Mouse (Mus musculus) v-Abl transformed pro-B cells (cell line): ENCODE results near the gene Sema4b.

ENCODE experiments used
- in situ Hi-C, 2 experiments: fragments of 400-800 bp; cut with MboI; formaldehyde crosslinking; loops; one replicate each; pipeline ENCODE4 v1.15.1; 2025; ENCODE audit not compliant: unreplicated experiment in 2 of 2

The Sema4b gene

GRCm38 (mm10) chr7:80186531-80187296 lies at the start of gene Sema4b:
Gene Sema4b (plus strand): TSS chr7:80186841.
- in situ Hi-C loops: no loop called here

GRCm38 (mm10) chr7:80138375-80138774 lies 48.3 kb upstream of the Sema4b start:
- in situ Hi-C loops: loop anchor here in 1 of 2 experiments (10.0 to 25.0 kb wide), 2 partner anchors 344 to 449 kb away; partner anchors contain the start of gene Mesp1

- in situ Hi-C loops: loop anchor here (5.0 to 25.0 kb wide), 6 partner anchors 56 to 446 kb away; no protein-coding TSS in a partner anchor
Measured at GRCm38 (mm10) chr7:80140815-80141214, 45.8 kb upstream of the Sema4b start.

- in situ Hi-C loops: loop anchor here (5.0 to 25.0 kb wide), 6 partner anchors 54 to 444 kb away; no protein-coding TSS in a partner anchor
Measured at GRCm38 (mm10) chr7:80143331-80144273, 43.0 kb upstream of the Sema4b start.

- in situ Hi-C loops: loop anchor here (5.0 to 25.0 kb wide), 6 partner anchors 53 to 443 kb away; no protein-coding TSS in a partner anchor
Measured at GRCm38 (mm10) chr7:80144695-80145094, 41.9 kb upstream of the Sema4b start.

- in situ Hi-C loops: loop anchor here in 1 of 2 experiments (25.0 kb wide), 1 partner anchor 441 kb away; no protein-coding TSS in a partner anchor
Measured at GRCm38 (mm10) chr7:80146077-80146476, 40.6 kb upstream of the Sema4b start.

GRCm38 (mm10) chr7:80149356-80149755 lies 37.3 kb upstream of the Sema4b start:
- in situ Hi-C loops: loop anchor here in 1 of 2 experiments (25.0 kb wide), 1 partner anchor 438 kb away; no protein-coding TSS in a partner anchor

- in situ Hi-C loops: no loop called here
Measured at GRCm38 (mm10) chr7:80152152-80152551, 34.5 kb upstream of the Sema4b start.

- in situ Hi-C loops: no loop called here
Measured at GRCm38 (mm10) chr7:80152756-80153155, 33.9 kb upstream of the Sema4b start.

- in situ Hi-C loops: no loop called here
Measured at GRCm38 (mm10) chr7:80154689-80155088, 32.0 kb upstream of the Sema4b start.

GRCm38 (mm10) chr7:80156711-80157227 lies 29.9 kb upstream of the Sema4b start:
- in situ Hi-C loops: no loop called here

GRCm38 (mm10) chr7:80158496-80159268 lies 28.0 kb upstream of the Sema4b start:
- in situ Hi-C loops: no loop called here

- in situ Hi-C loops: no loop called here
Measured at GRCm38 (mm10) chr7:80160293-80160944, 26.2 kb upstream of the Sema4b start.

GRCm38 (mm10) chr7:80160945-80161306 lies 25.7 kb upstream of the Sema4b start:
- in situ Hi-C loops: no loop called here

GRCm38 (mm10) chr7:80165432-80165831 lies 21.2 kb upstream of the Sema4b start:
- in situ Hi-C loops: no loop called here

- in situ Hi-C loops: no loop called here
Measured at GRCm38 (mm10) chr7:80166740-80167139, 19.9 kb upstream of the Sema4b start.

GRCm38 (mm10) chr7:80169847-80170246 lies 16.8 kb upstream of the Sema4b start:
- in situ Hi-C loops: no loop called here

GRCm38 (mm10) chr7:80171345-80171744 lies 15.3 kb upstream of the Sema4b start:
- in situ Hi-C loops: no loop called here
